8 mouse cellular contexts compared by ENCODE assay signal in the genomic region with DNA sequence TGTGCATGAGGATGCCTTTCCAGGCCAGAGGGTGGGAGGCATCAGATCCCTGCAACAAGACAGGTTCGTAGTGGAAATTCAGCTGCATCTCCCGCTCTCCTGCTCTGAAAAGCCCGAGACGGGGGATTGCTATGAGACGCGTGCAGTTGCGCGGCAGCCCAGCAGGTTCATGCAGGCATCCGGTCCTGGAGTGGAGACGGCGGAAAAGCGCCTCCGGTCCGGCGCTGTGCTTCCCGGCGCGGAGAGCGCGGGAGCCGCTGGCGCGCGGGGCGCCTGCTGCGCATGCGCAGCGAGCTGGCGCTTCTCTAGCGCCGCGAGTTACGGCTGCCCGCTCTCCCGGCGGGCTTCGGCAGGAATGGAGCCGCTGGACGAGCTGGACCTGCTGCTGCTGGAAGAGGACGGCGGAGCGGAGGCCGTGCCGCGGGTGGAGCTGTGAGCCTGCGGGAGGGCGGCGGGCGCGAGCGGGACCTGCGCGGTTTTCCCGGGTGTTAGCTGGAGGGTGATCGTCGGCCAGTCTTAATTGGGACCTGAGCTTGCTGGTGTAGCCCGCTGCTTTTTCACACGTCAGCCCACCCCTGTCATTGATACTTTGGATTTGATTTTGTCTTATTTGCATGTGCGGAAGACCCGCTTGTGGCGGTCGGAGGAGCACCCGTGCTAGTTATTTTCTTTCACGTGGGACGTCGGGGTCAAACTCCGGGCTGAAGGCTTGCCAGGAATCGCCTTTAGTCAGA. TPM values are rescaled to one million over a fixed set of nuclear protein-coding genes. Genes with fewer than 3 reads are reported as not detected.
DNase-seq lines count a peak whose midpoint lies in the region; ATAC-seq and TF ChIP-seq lines count a peak whose summit lies in the region.

Dna2 (plus strand) TSS at position 289 of the 734 bp plus-strand sequence.

- DNase-seq in B cell, adult 2 months, result peak; percentile 59 to 72
- peak; percentile 65 for DNase-seq in liver, adult 2 months (ENCODE audit: extremely low read depth, low read depth, low spot score)
- peak; percentile 79 for DNase-seq in splenic B cell, adult 2 months (ENCODE audit: low read depth, low spot score)

- no peaks in the 10 kb centered on the region for H3K9me3 ChIP-seq in heart, embryonic 11.5 days (replicated peaks; ENCODE audit: control insufficient read depth, low read length)
- H3K9me3 ChIP-seq in kidney, embryonic 16.5 days (ENCODE audit: low read length), result no peaks in the 10 kb centered on the region

- H3K27me3 ChIP-seq in heart, embryonic 11.5 days (ENCODE audit: control insufficient read depth, insufficient read depth, low read length), result no peaks in the 10 kb centered on the region
- no peaks in the 10 kb centered on the region for H3K27me3 ChIP-seq in kidney, embryonic 16.5 days (ENCODE audit: insufficient read depth, low read length)
- H3K27me3 ChIP-seq in liver, adult 2 months (ENCODE audit: control insufficient read depth, insufficient read depth, low read length), result no peaks in the 10 kb centered on the region
- H3K27me3 ChIP-seq in myocyte (ENCODE audit: control insufficient read depth, insufficient read depth, insufficient read length), result no peaks in the 10 kb centered on the region
- H3K27me3 ChIP-seq in splenic B cell, adult 2 months (ENCODE audit: control insufficient read depth, insufficient read depth, low read length, poor library complexity, severe bottlenecking), result no peaks in the 10 kb centered on the region

- peaks cover 20% of the 10 kb centered on the region for H3K4me1 ChIP-seq in bone marrow macrophage, adult 2 months (ENCODE audit: control insufficient read depth, insufficient read depth, low read length)
- H3K4me1 ChIP-seq in embryonic fibroblast, embryonic 13.5 days (ENCODE audit: control insufficient read depth, insufficient read depth, low read length), result no peaks in the 10 kb centered on the region
- peaks cover 4% of the 10 kb centered on the region; the same call in 1 of the 2 replicates for H3K4me1 ChIP-seq in heart, embryonic 11.5 days (ENCODE audit: control insufficient read depth, insufficient read depth, low read length)
- peaks cover 5% of the 10 kb centered on the region; the same call in 1 of the 2 replicates for H3K4me1 ChIP-seq in kidney, embryonic 16.5 days (ENCODE audit: insufficient read depth, low read length)
- peaks cover 4% of the 10 kb centered on the region; the same call in 1 of the 2 replicates for H3K4me1 ChIP-seq in liver, adult 2 months (ENCODE audit: control insufficient read depth, insufficient read depth, low read length)

- 1% methylated on average over 67 of the region's 68 CpGs for WGBS in heart, embryonic 11.5 days (ENCODE audit: insufficient replicate concordance)
- WGBS in kidney, embryonic 16.5 days, result under 1% methylated on average over 67 of the region's 68 CpGs
- WGBS in liver, adult 2 months, result under 1% methylated on average over 65 of the region's 68 CpGs

- peaks cover 10% of the 10 kb centered on the region; the same call in 1 of the 2 replicates for H3K36me3 ChIP-seq in heart, embryonic 11.5 days (ENCODE audit: control insufficient read depth, insufficient read depth, low read length)
- H3K36me3 ChIP-seq in kidney, embryonic 16.5 days (ENCODE audit: insufficient read depth, low read length), result peaks cover 31% of the 10 kb centered on the region
- H3K36me3 ChIP-seq in liver, adult 2 months (ENCODE audit: control insufficient read depth, insufficient read depth, low read length), result peaks cover 18% of the 10 kb centered on the region
- H3K36me3 ChIP-seq in myocyte (ENCODE audit: control insufficient read depth, insufficient read depth), result no peaks in the 10 kb centered on the region
- peaks cover 1% of the 10 kb centered on the region; the same call in 1 of the 2 replicates for H3K36me3 ChIP-seq in splenic B cell, adult 2 months (ENCODE audit: control insufficient read depth, insufficient read depth, low read length, poor library complexity, severe bottlenecking)

- peak within 1 kb of the TSS; percentile 77 for H3K4me2 ChIP-seq in heart, embryonic 11.5 days
- peak within 1 kb of the TSS; percentile 58 for H3K4me2 ChIP-seq in kidney, embryonic 16.5 days (replicated peaks; ENCODE audit: low read depth, low read length)
- peak within 1 kb of the TSS; percentile 81 for H3K4me2 ChIP-seq in myocyte (ENCODE audit: low read depth)

- H3ac ChIP-seq in myocyte (ENCODE audit: control insufficient read depth, insufficient read length), result peak within 1 kb of the TSS; percentile 81

- peak within 1 kb of the TSS; percentile 81 for H3K4me3 ChIP-seq in bone marrow macrophage, adult 2 months (ENCODE audit: insufficient read depth, low read length)
- H3K4me3 ChIP-seq in embryonic fibroblast, embryonic 13.5 days (ENCODE audit: insufficient read depth, low read length), result peak within 1 kb of the TSS; percentile 55
- peak within 1 kb of the TSS; percentile 79 for H3K4me3 ChIP-seq in heart, embryonic 11.5 days (ENCODE audit: low read depth, low read length)
- H3K4me3 ChIP-seq in kidney, embryonic 16.5 days (ENCODE audit: low read length), result peak within 1 kb of the TSS; percentile 51
- peak within 1 kb of the TSS; percentile 91 for H3K4me3 ChIP-seq in liver, adult 2 months (ENCODE audit: insufficient read depth, low read depth, low read length)
- H3K4me3 ChIP-seq in myocyte, result peak within 1 kb of the TSS; percentile 39

- TF ChIP-seq POLR2A in bone marrow macrophage, adult 2 months (IDR thresholded peaks at IDR 0.05; ENCODE audit: borderline replicate concordance, low read depth, low read length), result no peak
- peak; percentile 58 for TF ChIP-seq POLR2A in embryonic fibroblast, embryonic 13.5 days (IDR thresholded peaks at IDR 0.05; ENCODE audit: low read depth, low read length)
- peak; percentile 25; the same call in 1 of the 2 replicates for TF ChIP-seq POLR2A in liver, adult 2 months (IDR thresholded peaks at IDR 0.05; ENCODE audit: extremely low read depth, insufficient read depth, low read length)
- peak; percentile 49 for TF ChIP-seq POLR2A in myocyte (IDR thresholded peaks at IDR 0.05; ENCODE audit: insufficient read length, low read depth)

- H3K9ac ChIP-seq in heart, embryonic 11.5 days (ENCODE audit: low read depth, low read length), result peak within 1 kb of the TSS; percentile 91
- peak within 1 kb of the TSS; percentile 58 for H3K9ac ChIP-seq in kidney, embryonic 16.5 days (replicated peaks; ENCODE audit: low read length)
- peak within 1 kb of the TSS; percentile 94 for H3K9ac ChIP-seq in liver, adult 2 months (ENCODE audit: low read depth, low read length)

- H3K79me2 ChIP-seq in liver, adult 2 months (ENCODE audit: control insufficient read depth, insufficient read depth, low read length), result no peaks in the 10 kb centered on the region
- no peaks in the 10 kb centered on the region for H3K79me2 ChIP-seq in myocyte (ENCODE audit: control insufficient read depth, insufficient read depth)

- peak within 1 kb of the TSS; percentile 66 for H3K27ac ChIP-seq in bone marrow macrophage, adult 2 months (ENCODE audit: insufficient read depth, low read depth, low read length)
- H3K27ac ChIP-seq in embryonic fibroblast, embryonic 13.5 days (ENCODE audit: insufficient read depth, low read length), result no peak within 1 kb of the TSS
- peak within 1 kb of the TSS; percentile 94 for H3K27ac ChIP-seq in heart, embryonic 11.5 days (ENCODE audit: low read depth, low read length)
- peak within 1 kb of the TSS; percentile 96 for H3K27ac ChIP-seq in kidney, embryonic 16.5 days (ENCODE audit: low read length)
- H3K27ac ChIP-seq in liver, adult 2 months (replicated peaks; ENCODE audit: insufficient read depth, low read depth, low read length), result peak within 1 kb of the TSS; percentile 88

- ATAC-seq in heart, embryonic 11.5 days (replicated peaks; ENCODE audit: insufficient number of reproducible peaks, low FRiP score, low TSS enrichment), result peak; percentile 86
- peak; percentile 94 for ATAC-seq in kidney, embryonic 16.5 days (ENCODE audit: low FRiP score, low TSS enrichment)

- no peak for TF ChIP-seq CTCF in bone marrow macrophage, adult 2 months (IDR thresholded peaks at IDR 0.05; ENCODE audit: low read depth, low read length)
- no peak for TF ChIP-seq CTCF in embryonic fibroblast, embryonic 13.5 days (IDR thresholded peaks at IDR 0.05; ENCODE audit: borderline replicate concordance, insufficient read depth, low read length)
- TF ChIP-seq CTCF in liver, adult 2 months (IDR thresholded peaks at IDR 0.05; ENCODE audit: low read depth, low read length), result peak; percentile 55

TF ChIP-seq in myocyte, 11 proteins besides CTCF, POLR2A, EP300 and RAD21:
- TF ChIP-seq MYOG (IDR thresholded peaks at IDR 0.05; ENCODE audit: control insufficient read depth in 1 of 3, insufficient read depth in 1 of 3, insufficient read length in 2 of 3, low read depth in 2 of 3), result no peak
- peak; percentile 65 for TF ChIP-seq E2F4 (IDR thresholded peaks at IDR 0.05; ENCODE audit: insufficient read depth)
- no peak for TF ChIP-seq TCF12 (IDR thresholded peaks at IDR 0.05; ENCODE audit: insufficient read depth, poor library complexity, severe bottlenecking)
- no peak for TF ChIP-seq CEBPB (IDR thresholded peaks at IDR 0.05; ENCODE audit: insufficient read depth, poor library complexity, severe bottlenecking)
- TF ChIP-seq MAX (IDR thresholded peaks at IDR 0.05; ENCODE audit: low read depth), result no peak
- peak; percentile 55 for TF ChIP-seq POLR2AphosphoS2 (IDR thresholded peaks at IDR 0.05; ENCODE audit: insufficient read length, low read depth)
- TF ChIP-seq SRF (IDR thresholded peaks at IDR 0.05; ENCODE audit: control insufficient read depth, insufficient read length, low read depth), result no peak
- no peak for TF ChIP-seq USF1 (IDR thresholded peaks at IDR 0.05; ENCODE audit: low read depth)
- no peak for TF ChIP-seq REST (IDR thresholded peaks at IDR 0.05; ENCODE audit: insufficient read depth, insufficient read length)
- no peak for TF ChIP-seq TCF3 (IDR thresholded peaks at IDR 0.05; ENCODE audit: insufficient read length, low read depth)
TF ChIP-seq in myocyte: peak in this region for 2.

RNA-seq across cellular contexts. Expression of gene Dna2, which starts in this region (rescaled TPM):
- 17.3 and 18.3 TPM in 2 replicates for polyA plus RNA-seq in bone marrow macrophage, adult 2 months (2012; ENCODE audit: insufficient read depth, insufficient read length, missing spikeins)
- polyA plus RNA-seq in embryonic fibroblast, embryonic 13.5 days (2011; ENCODE audit: insufficient read length, low read depth, missing spikeins), result 4.7 and 5.1 TPM in 2 replicates
- 25.6 and 26.2 TPM in 2 replicates for polyA plus RNA-seq in heart, embryonic 11.5 days (2014; fragmentation: Nextera tagmentation; extraction: Ambion mirVana)
- polyA plus RNA-seq in kidney, embryonic 16.5 days (2015; fragmentation: Nextera tagmentation; extraction: Ambion mirVana), result 16.6 and 19.7 TPM in 2 replicates
- total RNA-seq in liver, adult 2 months (2014; rRNA removed), result 6.4 and 11.2 TPM in 2 replicates
- polyA plus RNA-seq in liver, adult 2 months (2012; rRNA removed), result 4.9 and 6.5 TPM in 2 replicates
- 0.77 TPM for polyA plus RNA-seq in myocyte (2012; fragmentation: generic; extraction: Trizol)

Comparison
In these comparisons a context has a peak if more than half of its experiments do, and no peak if none do; other contexts are left out.
1. H3K4me3 ChIP-seq: peak in every context shown above with its lines; median percentile 91 in liver, adult 2 months; 81 in bone marrow macrophage, adult 2 months; 79 in heart, embryonic 11.5 days; 55 in embryonic fibroblast, embryonic 13.5 days; 51 in kidney, embryonic 16.5 days; 39 in myocyte.